Comparison of ENCODE assay signal across 9 mouse cellular contexts in genomic region chr6:93395296-93395695, GRCm38 (mm10).
DNase-seq lines count a peak whose midpoint lies in the region; ATAC-seq and TF ChIP-seq lines count a peak whose summit lies in the region.
"Had no signal": no experiment of that assay in that cellular context is flagged by ENCODE, and none has a peak within 500 bp of the region (broad histone marks: within the 10 kb centered on the region; RNA-seq: fewer than 3 reads in every experiment).

No protein-coding gene starts in this region.

- 56% methylated on average over 6 of the region's 6 CpGs for WGBS in heart, embryonic 10.5 days
- 8% methylated on average over 6 of the region's 6 CpGs for WGBS in forebrain, embryonic 16.5 days
- WGBS in thymus, adult 2 months = 83% methylated on average over 6 of the region's 6 CpGs
- 42% methylated on average over 6 of the region's 6 CpGs for WGBS in hindbrain, embryonic 14.5 days

- H3K4me1 ChIP-seq in heart, embryonic 10.5 days = peaks cover 9% of the 10 kb centered on the region; the same call in 1 of the 2 replicates
- H3K4me1 ChIP-seq in forebrain, embryonic 16.5 days (replicated peaks; ENCODE audit: control insufficient read depth, insufficient read depth, low read length) = peaks cover 24% of the 10 kb centered on the region
- H3K4me1 ChIP-seq in thymus, adult 2 months (replicated peaks; ENCODE audit: control insufficient read depth, insufficient read depth, low read length) = no peaks in the 10 kb centered on the region
- H3K4me1 ChIP-seq in hindbrain, embryonic 14.5 days (replicated peaks; ENCODE audit: control insufficient read depth, insufficient read depth, low read length) = peaks cover 4% of the 10 kb centered on the region; the same call in 1 of the 2 replicates

- no peaks in the 10 kb centered on the region for H3K36me3 ChIP-seq in heart, embryonic 10.5 days
- no peaks in the 10 kb centered on the region for H3K36me3 ChIP-seq in forebrain, embryonic 16.5 days (ENCODE audit: control insufficient read depth, insufficient read depth)
- H3K36me3 ChIP-seq in thymus, adult 2 months (ENCODE audit: control insufficient read depth, insufficient read depth, low read length) = no peaks in the 10 kb centered on the region
- H3K36me3 ChIP-seq in hindbrain, embryonic 14.5 days (replicated peaks; ENCODE audit: control insufficient read depth, insufficient read depth) = no peaks in the 10 kb centered on the region

- no peak for TF ChIP-seq POLR2A in thymus, adult 2 months (IDR thresholded peaks at IDR 0.05; ENCODE audit: control insufficient read depth, extremely low read depth, insufficient read depth, low read length, poor library complexity)

- H3K4me2 ChIP-seq in forebrain, embryonic 16.5 days (ENCODE audit: low read length) = no peak overlapping the region
- no peak overlapping the region for H3K4me2 ChIP-seq in hindbrain, embryonic 14.5 days (replicated peaks)

- no peak for TF ChIP-seq CTCF in thymus, adult 2 months (IDR thresholded peaks at IDR 0.05; ENCODE audit: borderline replicate concordance, control insufficient read depth, extremely low read depth, insufficient read depth, low read length, poor library complexity)

- H3K9me3 ChIP-seq in heart, embryonic 10.5 days = no peaks in the 10 kb centered on the region
- H3K9me3 ChIP-seq in forebrain, embryonic 16.5 days (ENCODE audit: control insufficient read depth, low read length) = no peaks in the 10 kb centered on the region
- H3K9me3 ChIP-seq in hindbrain, embryonic 14.5 days (ENCODE audit: control insufficient read depth, low read length) = no peaks in the 10 kb centered on the region

- peak; percentile 11 to 30 for DNase-seq in heart, adult 18-20 months
- no peak for DNase-seq in heart, embryonic 10.5 days (ENCODE audit: low spot score)
- DNase-seq in MN1 (ENCODE audit: low spot score) = peak; percentile 6
- DNase-seq in layer of hippocampus, postnatal 10 days (ENCODE audit: low spot score in 2 of 2) = peak; percentile 41 to 56
- no peak for DNase-seq in thymus, adult 2 months
- no peak for DNase-seq in hindbrain, embryonic 14.5 days (ENCODE audit: low spot score)
- DNase-seq in yolk sac, embryonic 10.5 days (ENCODE audit: low spot score) = no peak
- DNase-seq: liver had no signal

- H3K27ac ChIP-seq in heart, embryonic 10.5 days = no peak overlapping the region
- no peak overlapping the region for H3K27ac ChIP-seq in forebrain, embryonic 16.5 days (ENCODE audit: low read length)
- no peak overlapping the region for H3K27ac ChIP-seq in thymus, adult 2 months (ENCODE audit: control insufficient read depth, insufficient read depth, low read length)
- no peak overlapping the region for H3K27ac ChIP-seq in hindbrain, embryonic 14.5 days

- ATAC-seq in forebrain, embryonic 16.5 days = peak; percentile 95
- ATAC-seq in hindbrain, embryonic 14.5 days (ENCODE audit: low FRiP score) = no peak

- no peak overlapping the region for H3K9ac ChIP-seq in forebrain, embryonic 16.5 days (replicated peaks; ENCODE audit: low read depth, low read length)
- no peak overlapping the region for H3K9ac ChIP-seq in hindbrain, embryonic 14.5 days

- H3K27me3 ChIP-seq in heart, embryonic 10.5 days (ENCODE audit: insufficient read depth, poor library complexity, severe bottlenecking) = no peaks in the 10 kb centered on the region
- no peaks in the 10 kb centered on the region for H3K27me3 ChIP-seq in forebrain, embryonic 16.5 days (replicated peaks; ENCODE audit: control insufficient read depth, insufficient read depth, low read length)
- no peaks in the 10 kb centered on the region for H3K27me3 ChIP-seq in thymus, adult 2 months (ENCODE audit: control insufficient read depth, insufficient read depth, low read length)
- H3K27me3 ChIP-seq in hindbrain, embryonic 14.5 days (ENCODE audit: control insufficient read depth, insufficient read depth, low read length) = no peaks in the 10 kb centered on the region

- no peak overlapping the region for H3K4me3 ChIP-seq in heart, embryonic 10.5 days
- no peak overlapping the region for H3K4me3 ChIP-seq in forebrain, embryonic 16.5 days (replicated peaks; ENCODE audit: low read length)
- no peak overlapping the region for H3K4me3 ChIP-seq in thymus, adult 2 months (ENCODE audit: control insufficient read depth, insufficient read depth, low read length)
- no peak overlapping the region for H3K4me3 ChIP-seq in hindbrain, embryonic 14.5 days (replicated peaks; ENCODE audit: low read length)

Comparison
In these comparisons a context has a peak if more than half of its experiments do, and no peak if none do; other contexts are left out.
1. DNase-seq: peak in heart, adult 18-20 months (2 of 2), MN1 (single experiment) and layer of hippocampus, postnatal 10 days (2 of 2); none in heart, embryonic 10.5 days (single experiment), thymus, adult 2 months (single experiment), hindbrain, embryonic 14.5 days (single experiment) and yolk sac, embryonic 10.5 days (single experiment).